Mouse (Mus musculus) bone marrow, adult 2 months (tissue): ENCODE measurements at regions not wholly inside any gene's neighbourhood (a gene's known extent, or its start where the extent isn't known, plus 50 kb on each side); places are given as distances from the start of the nearest gene placed in this dataset.

Experiments used
- H3K27ac ChIP-seq: fragments of 200-500 bp; 2 replicates; pipeline ENCODE4 v1.5.1; 2012; ENCODE audit warnings: low read depth, mild to moderate bottlenecking, control low read depth, inconsistent platforms, low read length; ENCODE audit not compliant: control insufficient read depth, poor library complexity, insufficient read depth
- H3K4me1 ChIP-seq: fragments of 200-500 bp; 2 replicates; pipeline ENCODE4 v1.6.1; 2011; ENCODE audit warnings: low read length; ENCODE audit not compliant: control insufficient read depth, insufficient read depth
- H3K4me3 ChIP-seq: fragments of 200-500 bp; replicated peaks from 2 replicates; pipeline ENCODE3; 2011; ENCODE audit warnings: mild to moderate bottlenecking, low read depth, low read length, control low read depth; ENCODE audit not compliant: control insufficient read depth
- CTCF ChIP-seq: fragments of 200-500 bp; IDR thresholded peaks from 2 replicates; pipeline ENCODE4 v1.5.1; 2011; ENCODE audit warnings: low read length, control low read depth; ENCODE audit not compliant: control insufficient read depth, insufficient read depth
- POLR2A ChIP-seq: fragments of 200-500 bp; IDR thresholded peaks from 2 replicates; pipeline ENCODE4 v1.6.1; 2011; ENCODE audit warnings: low read depth, mild to moderate bottlenecking, control low read depth, low read length, borderline replicate concordance; ENCODE audit not compliant: control insufficient read depth
- WGBS: fragments of 180-500 bp; shearing (Covaris S2); methylation state at CpG from one replicate; pipeline ENCODE4 v1.1.7; 2018; 5-methylcytosine and 5-hydroxymethylcytosine counted together

- H3K4me3 ChIP-seq: no peak overlapping the region
- H3K27ac ChIP-seq: no peak overlapping the region
- H3K4me1 ChIP-seq: peaks cover 3% of the 10 kb centered on the region; the same call in 1 of the 2 replicates
- TF ChIP-seq CTCF: no peak
- no peak for TF ChIP-seq POLR2A
- 50% methylated on average over 9 of the region's 9 CpGs for WGBS
These were observed 59.8 kb upstream of the Larp1 start for GRCm38 (mm10) chr11:57949067-57949466.

GRCm38 (mm10) chr11:57947347-57947746, 61.5 kb upstream of the Larp1 start:
- TF ChIP-seq CTCF: no peak
- no peak for TF ChIP-seq POLR2A
- H3K27ac ChIP-seq: no peak overlapping the region
- peaks cover under 1% of the 10 kb centered on the region; the same call in 1 of the 2 replicates for H3K4me1 ChIP-seq
- WGBS: 69% methylated on average over 4 of the region's 4 CpGs
- no peak overlapping the region for H3K4me3 ChIP-seq

- no peak for TF ChIP-seq POLR2A
- peak; percentile 98 for TF ChIP-seq CTCF
- H3K27ac ChIP-seq: no peak overlapping the region
- WGBS: 11% methylated on average over 13 of the region's 13 CpGs
- H3K4me1 ChIP-seq: no peaks in the 10 kb centered on the region
- no peak overlapping the region for H3K4me3 ChIP-seq
These were observed 74.4 kb upstream of the Larp1 start for GRCm38 (mm10) chr11:57934391-57934850.

GRCm38 (mm10) chr11:57933065-57933464, 75.8 kb upstream of the Larp1 start:
- Histone ChIP-seq H3K4me1 (no peaks in the 10 kb centered on the region), H3K27ac (no peak overlapping the region), H3K4me3 (no peak overlapping the region)
- 31% methylated on average over 5 of the region's 5 CpGs for WGBS
- TF ChIP-seq CTCF: no peak
- TF ChIP-seq POLR2A: no peak

GRCm38 (mm10) chr11:57929506-57929905, 79.4 kb upstream of the Larp1 start:
- no peak overlapping the region for H3K4me3 ChIP-seq
- H3K4me1 ChIP-seq: no peaks in the 10 kb centered on the region
- 61% methylated on average over 18 of the region's 18 CpGs for WGBS
- TF ChIP-seq POLR2A (no peak), CTCF (no peak)
- H3K27ac ChIP-seq: no peak overlapping the region

- no peaks in the 10 kb centered on the region for H3K4me1 ChIP-seq
- no peak overlapping the region for H3K4me3 ChIP-seq
- TF ChIP-seq POLR2A (no peak), CTCF (peak; percentile 34; the same call in 1 of the 2 replicates)
- H3K27ac ChIP-seq: no peak overlapping the region
- 95% methylated on average over 2 of the region's 2 CpGs for WGBS
These were observed 87.6 kb upstream of the Hand1 start for GRCm38 (mm10) chr11:57920263-57920662.

- Histone ChIP-seq H3K27ac (no peak overlapping the region), H3K4me1 (no peaks in the 10 kb centered on the region), H3K4me3 (no peak overlapping the region)
- TF ChIP-seq CTCF (no peak), POLR2A (no peak)
- WGBS: 86% methylated on average over 18 of the region's 18 CpGs
These were observed 85.9 kb upstream of the Hand1 start for GRCm38 (mm10) chr11:57918447-57919059.

- Histone ChIP-seq H3K4me3 (no peak overlapping the region), H3K27ac (no peak overlapping the region), H3K4me1 (no peaks in the 10 kb centered on the region)
- TF ChIP-seq CTCF: 0 out of 2 replicates have a peak, but pooled peaks have one; percentile 8
- TF ChIP-seq POLR2A: no peak
- 68% methylated on average over 5 of the region's 5 CpGs for WGBS
These were observed 85.4 kb upstream of the Hand1 start for GRCm38 (mm10) chr11:57917974-57918373.

GRCm38 (mm10) chr11:57916016-57916415, 83.4 kb upstream of the Hand1 start:
- 49% methylated on average over 6 of the region's 6 CpGs for WGBS

More at GRCm38 (mm10) chr11:57916016-57916415, 83.4 kb upstream of the Hand1 start:
- Histone ChIP-seq H3K4me3 (no peak overlapping the region), H3K4me1 (peaks cover 2% of the 10 kb centered on the region), H3K27ac (no peak overlapping the region)
- no peak for TF ChIP-seq CTCF
- TF ChIP-seq POLR2A: no peak
